Mouse (Mus musculus) heart, postnatal 0 days (tissue): ENCODE results near the gene Adamts12. TPM values are rescaled to one million over a fixed set of nuclear protein-coding genes. Genes with fewer than 3 reads are reported as not detected.

Source experiments
- ATAC-seq: fragments of 200-750 bp; cut with Nextera tagmentation; 2 replicates; pipeline ENCODE4 v1.8.0; 2017; ENCODE audit warnings: low read depth, moderate number of reproducible peaks, moderate library complexity; ENCODE audit not compliant: insufficient read depth
- DNase-seq: peaks from one replicate; pipeline ENCODE4 v3.0.0-alpha.2; 2016; ENCODE audit warnings: low spot score
- H3K27ac ChIP-seq: fragments of 300-500 bp; sonication (generic); 2 replicates; pipeline ENCODE4 v1.5.1; 2014; ENCODE audit warnings: low read depth, mild to moderate bottlenecking
- H3K27me3 ChIP-seq: fragments of 300-500 bp; sonication (generic); 2 replicates; pipeline ENCODE4 v1.6.1; 2014; ENCODE audit warnings: low read length, mixed read lengths; ENCODE audit not compliant: control insufficient read depth, insufficient read depth
- H3K36me3 ChIP-seq: fragments of 300-500 bp; sonication (generic); replicated peaks from 2 replicates; pipeline ENCODE4 v1.6.1; 2014; ENCODE audit warnings: low read length, mixed read lengths; ENCODE audit not compliant: control insufficient read depth, insufficient read depth
- H3K4me1 ChIP-seq: fragments of 300-500 bp; sonication (generic); 2 replicates; pipeline ENCODE4 v1.6.1; 2014; ENCODE audit warnings: antibody characterized with exemption; ENCODE audit not compliant: control insufficient read depth, insufficient read depth
- H3K4me2 ChIP-seq: fragments of 300-500 bp; sonication (generic); 2 replicates; pipeline ENCODE4 v1.6.1; 2014; ENCODE audit warnings: low read depth, mild to moderate bottlenecking, low read length, moderate library complexity
- H3K4me3 ChIP-seq: fragments of 300-500 bp; sonication (generic); 2 replicates; pipeline ENCODE4 v1.5.1; 2014; ENCODE audit warnings: low read depth, low read length
- H3K9ac ChIP-seq: fragments of 300-500 bp; sonication (generic); replicated peaks from 2 replicates; pipeline ENCODE4 v1.6.1; 2014; ENCODE audit warnings: low read depth, low read length, mixed read lengths
- H3K9me3 ChIP-seq: fragments of 300-500 bp; sonication (generic); replicated peaks from 2 replicates; pipeline ENCODE4 v1.6.1; 2016; ENCODE audit warnings: low read length; ENCODE audit not compliant: control insufficient read depth
- CTCF ChIP-seq: IDR thresholded peaks from 2 replicates; pipeline ENCODE4 v1.5.1; 2016; ENCODE audit warnings: antibody characterized with exemption, control low read depth, low read depth
- EP300 ChIP-seq: IDR thresholded peaks from 2 replicates; pipeline ENCODE4 v1.6.1; 2016; ENCODE audit warnings: antibody characterized with exemption, low read depth
- WGBS: fragments of 180-500 bp; shearing (Covaris S2); extraction: QIAGEN DNeasy Blood & Tissue Kit; methylation state at CpG from one replicate; pipeline ENCODE4 v1.1.7; 2014; 5-methylcytosine and 5-hydroxymethylcytosine counted together
- polyA plus RNA-seq: library from polyadenylated mRNA; unstranded; fragments of >200 nt; fragmentation: Nextera tagmentation; extraction: Ambion mirVana; gene quantifications from 2 replicates; pipeline ENCODE4 v1.2.1, GENCODE M21; 2015
- total RNA-seq: library from RNA; depleted of rRNA; stranded (reverse); fragments of >200 nt; gene quantifications from 2 replicates; pipeline ENCODE4 v1.2.3, GENCODE M21; 2014; ENCODE audit warnings: low replicate concordance

Gene Adamts12
- total and polyA plus RNA-seq, 2 experiments from 2014 or later: 1.1 to 6.4 TPM

- 59% methylated on average over 5 of the region's 5 CpGs for WGBS
- H3K4me1 ChIP-seq: no peaks in the 10 kb centered on the region
- H3K27ac ChIP-seq: no peak overlapping the region
- ATAC-seq (no peak), DNase-seq (no peak)
- no peaks in the 10 kb centered on the region for H3K36me3 ChIP-seq
- no peak overlapping the region for H3K4me2 ChIP-seq
- H3K27me3 ChIP-seq: peaks cover 6% of the 10 kb centered on the region
- no peak overlapping the region for H3K4me3 ChIP-seq
- TF ChIP-seq CTCF (no peak), EP300 (no peak)
- H3K9ac ChIP-seq: no peak overlapping the region
- no peaks in the 10 kb centered on the region for H3K9me3 ChIP-seq
Observed at GRCm38 (mm10) chr15:11042828-11043227, 21.8 kb upstream of the Adamts12 start.

DNA sequence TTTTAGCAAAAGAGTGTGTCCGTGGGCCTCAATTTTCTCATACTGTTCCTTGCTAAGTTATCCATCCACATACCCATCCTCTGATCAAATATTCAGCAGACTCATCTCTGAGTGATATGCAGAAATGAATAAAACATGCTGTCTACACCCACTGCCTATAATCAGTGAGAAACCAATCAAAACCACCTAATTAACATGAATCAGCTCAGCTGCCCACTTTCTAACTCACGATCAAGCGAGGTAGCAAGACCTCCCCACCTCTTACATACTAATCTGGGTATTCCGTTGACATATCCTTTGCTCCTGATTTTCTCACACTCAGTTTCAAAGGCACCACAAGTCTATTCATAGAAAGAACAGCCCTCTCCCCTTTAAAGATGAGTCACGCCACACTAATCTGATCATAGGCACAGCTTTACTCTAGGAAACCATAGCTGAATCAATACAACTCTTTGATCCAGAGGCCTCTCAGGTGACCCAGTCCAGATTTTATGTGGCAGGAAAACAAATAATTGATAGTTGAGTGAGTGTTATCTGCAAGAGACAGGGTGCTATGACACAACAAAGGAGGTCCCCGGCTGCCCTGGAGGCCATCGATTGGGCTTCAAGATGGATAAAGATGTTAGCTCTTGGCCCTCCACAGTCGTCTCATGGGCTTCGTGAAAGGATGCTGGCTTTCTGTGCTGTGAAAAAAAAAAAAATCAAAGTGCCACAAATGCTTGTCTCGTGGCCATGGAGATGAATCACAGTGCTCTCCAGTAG, 10.7 kb upstream of the Adamts12 start:
- no peak for ATAC-seq
- H3K4me1 ChIP-seq: no peaks in the 10 kb centered on the region
- no peak overlapping the region for H3K4me3 ChIP-seq
- no peak overlapping the region for H3K4me2 ChIP-seq
- 61% methylated on average over 10 of the region's 10 CpGs for WGBS
- H3K27ac ChIP-seq: no peak overlapping the region
- H3K9me3 ChIP-seq: no peaks in the 10 kb centered on the region
- DNase-seq: no peak
- H3K9ac ChIP-seq: no peak overlapping the region
- no peaks in the 10 kb centered on the region for H3K36me3 ChIP-seq
- TF ChIP-seq EP300 (no peak), CTCF (no peak)
- no peaks in the 10 kb centered on the region for H3K27me3 ChIP-seq

DNA sequence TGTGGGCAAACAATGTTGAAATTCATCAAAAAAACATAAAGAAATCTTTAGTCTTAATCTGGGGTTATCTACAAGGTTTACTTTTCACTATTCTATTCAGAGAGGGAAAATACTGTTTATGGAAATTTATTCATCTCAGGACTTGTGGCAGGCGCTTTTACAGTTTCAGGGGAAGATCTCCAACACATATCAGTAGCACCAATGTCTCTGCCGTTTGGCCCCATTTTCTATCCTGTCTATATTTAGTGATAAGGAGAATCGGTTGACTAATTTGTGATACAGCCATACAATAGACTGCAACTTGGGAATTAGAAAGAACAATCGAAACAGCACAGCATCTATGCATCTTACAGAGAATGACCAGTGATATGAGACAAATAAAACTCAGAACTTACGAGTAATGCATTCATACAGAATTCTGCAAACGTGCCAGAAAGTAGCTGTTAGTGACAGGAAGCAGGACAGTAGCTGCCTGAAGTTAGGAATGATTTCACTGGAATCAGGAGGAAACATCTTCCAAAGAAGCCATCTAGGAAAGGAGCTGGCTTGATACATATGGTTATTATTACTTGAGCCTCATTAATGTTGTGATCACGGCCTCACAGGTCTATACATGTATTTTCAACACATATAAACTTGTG, 10.0 kb upstream of the Adamts12 start:
- TF ChIP-seq CTCF: no peak
- TF ChIP-seq EP300: no peak
- H3K9me3 ChIP-seq: no peaks in the 10 kb centered on the region
- H3K27ac ChIP-seq: no peak overlapping the region
- ATAC-seq: no peak
- H3K27me3 ChIP-seq: no peaks in the 10 kb centered on the region
- H3K4me2 ChIP-seq: no peak overlapping the region
- no peaks in the 10 kb centered on the region for H3K4me1 ChIP-seq
- H3K9ac ChIP-seq: no peak overlapping the region
- whole genome bisulfite sequencing: 41% methylated on average over 7 of the region's 7 CpGs
- H3K4me3 ChIP-seq: no peak overlapping the region
- no peaks in the 10 kb centered on the region for H3K36me3 ChIP-seq
- DNase-seq: no peak

GRCm38 (mm10) chr15:11062903-11063302, 1.7 kb upstream of the Adamts12 start:
- no peaks in the 10 kb centered on the region for H3K4me1 ChIP-seq
- H3K36me3 ChIP-seq: no peaks in the 10 kb centered on the region
- H3K9me3 ChIP-seq: no peaks in the 10 kb centered on the region
- H3K4me3 ChIP-seq: no peak overlapping the region
- ATAC-seq (no peak), DNase-seq (no peak)
- no peak overlapping the region for H3K27ac ChIP-seq
- WGBS: 79% methylated on average over 1 of the region's 1 CpGs
- TF ChIP-seq EP300: no peak
- TF ChIP-seq CTCF: no peak
- H3K4me2 ChIP-seq: no peak overlapping the region
- H3K27me3 ChIP-seq: no peaks in the 10 kb centered on the region
- H3K9ac ChIP-seq: no peak overlapping the region

DNA sequence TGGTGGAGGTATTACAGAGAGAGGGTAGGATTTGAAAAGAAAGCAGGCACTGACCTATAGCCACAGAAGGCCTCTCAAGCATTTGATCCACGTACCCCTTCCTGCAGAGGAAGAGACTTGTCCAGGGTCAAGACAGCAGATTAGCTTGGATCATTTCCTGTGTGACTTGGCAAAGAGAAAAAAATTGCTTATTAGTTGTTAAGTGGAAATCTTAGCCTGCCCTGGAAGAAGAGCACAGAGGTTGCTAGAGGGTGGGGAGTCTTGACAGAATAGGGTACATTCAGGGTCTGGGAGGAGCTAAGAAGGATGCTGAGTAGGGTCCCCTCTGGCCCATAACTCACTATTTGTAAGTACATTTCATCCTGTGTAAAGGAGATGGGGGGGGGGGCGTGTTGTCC, 431 bp upstream of the Adamts12 start:
- Histone ChIP-seq H3K4me2 (peak overlapping the region; percentile 71), H3K27ac (peak overlapping the region; percentile 61), H3K4me3 (peak overlapping the region; percentile 49), H3K4me1 (no peaks in the 10 kb centered on the region), H3K9ac (no peak overlapping the region), H3K36me3 (no peaks in the 10 kb centered on the region), H3K9me3 (no peaks in the 10 kb centered on the region), H3K27me3 (no peaks in the 10 kb centered on the region)
- WGBS: 32% methylated on average over 2 of the region's 2 CpGs
- TF ChIP-seq CTCF (no peak), EP300 (no peak)
- ATAC-seq (peak; percentile 40), DNase-seq (peak; percentile 31)
